Mouse (Mus musculus) brain, adult 10 weeks (tissue): ENCODE measurements around the gene Narf. TPM values are rescaled to one million over a fixed set of nuclear protein-coding genes. Genes with fewer than 3 reads are reported as not detected.

ENCODE experiments used
- polyA plus RNA-seq: library from polyadenylated mRNA; stranded (reverse); fragments of 350-450 nt; fragmentation: Illumina TruSeq; extraction: RNeasy Lipid Tissue Mini Kit (QIAGEN cat#74804); gene quantifications from one replicate; pipeline ENCODE4 v1.2.3, GENCODE M21; 2015; ENCODE audit warnings: low read depth, low replicate concordance

The Narf gene
- polyA plus RNA-seq = 30.0 TPM

GRCm38 (mm10) chr11:121236564-121237344 is at the start of gene Narf:
Gene Narf (plus strand): TSS chr11:121237253.

GRCm38 (mm10) chr11:121204161-121205006 is 32.7 kb upstream of the Narf start, which contains the start of the genes Hexdc and Ogfod3:
Gene Hexdc (plus strand): TSS chr11:121204433.
Gene Ogfod3 (minus strand): TSS chr11:121204711.

GRCm38 (mm10) chr11:121229018-121229439 is 8.0 kb upstream of the Narf start, which contains the start of gene Cybc1:
Gene Cybc1 (minus strand): TSS chr11:121229322.

GRCm38 (mm10) chr11:121259160-121260100 is 22.4 kb downstream of the Narf start, which contains the start of gene Foxk2:
Gene Foxk2 (plus strand): TSS chr11:121259990.

Other genes starting within 250 kb of the Narf start
- 86.1 TPM for gene Csnk1d, start 245.9 kb upstream of the Narf start, polyA plus RNA-seq
- 3.4 TPM for gene Cd7, start 197.8 kb upstream of the Narf start, polyA plus RNA-seq
- gene Sectm1b, start 173.7 kb upstream of the Narf start, polyA plus RNA-seq = not detected
- not detected for gene Sectm1a, start 156.0 kb upstream of the Narf start, polyA plus RNA-seq
- not detected for gene Tex19.2, start 118.6 kb upstream of the Narf start, polyA plus RNA-seq
- not detected for gene Tex19.1, start 91.1 kb upstream of the Narf start, polyA plus RNA-seq
- gene Uts2r, start 77.0 kb upstream of the Narf start, polyA plus RNA-seq = not detected
- gene Hexdc, start 32.8 kb upstream of the Narf start, polyA plus RNA-seq = 30.5 TPM
- gene Ogfod3, start 32.5 kb upstream of the Narf start, polyA plus RNA-seq = 11.8 TPM
- 33.3 TPM for gene Cybc1, start 7.9 kb upstream of the Narf start, polyA plus RNA-seq
- gene Foxk2, start 22.7 kb downstream of the Narf start, polyA plus RNA-seq = 55.5 TPM
- 79.4 TPM for gene Wdr45b, start 117.2 kb downstream of the Narf start, polyA plus RNA-seq
- 32.4 TPM for gene Rab40b, start 151.0 kb downstream of the Narf start, polyA plus RNA-seq
- gene Fn3krp, start 184.1 kb downstream of the Narf start, polyA plus RNA-seq = 28.8 TPM
- gene Fn3k, start 197.7 kb downstream of the Narf start, polyA plus RNA-seq = 84.2 TPM
- gene Tbcd, start 214.7 kb downstream of the Narf start, polyA plus RNA-seq = 35.0 TPM